Mouse (Mus musculus) c-Kit-positive CD71-positive TER-119-negative erythroid progenitor cells, embryonic 14.5 days (primary cell): ENCODE results near the gene Aars2.

Source experiments
- DNase-seq: peaks from one replicate; pipeline ENCODE4 v3.0.0-alpha.2; 2013; ENCODE audit warnings: low read depth

Aars2 gene

DNA sequence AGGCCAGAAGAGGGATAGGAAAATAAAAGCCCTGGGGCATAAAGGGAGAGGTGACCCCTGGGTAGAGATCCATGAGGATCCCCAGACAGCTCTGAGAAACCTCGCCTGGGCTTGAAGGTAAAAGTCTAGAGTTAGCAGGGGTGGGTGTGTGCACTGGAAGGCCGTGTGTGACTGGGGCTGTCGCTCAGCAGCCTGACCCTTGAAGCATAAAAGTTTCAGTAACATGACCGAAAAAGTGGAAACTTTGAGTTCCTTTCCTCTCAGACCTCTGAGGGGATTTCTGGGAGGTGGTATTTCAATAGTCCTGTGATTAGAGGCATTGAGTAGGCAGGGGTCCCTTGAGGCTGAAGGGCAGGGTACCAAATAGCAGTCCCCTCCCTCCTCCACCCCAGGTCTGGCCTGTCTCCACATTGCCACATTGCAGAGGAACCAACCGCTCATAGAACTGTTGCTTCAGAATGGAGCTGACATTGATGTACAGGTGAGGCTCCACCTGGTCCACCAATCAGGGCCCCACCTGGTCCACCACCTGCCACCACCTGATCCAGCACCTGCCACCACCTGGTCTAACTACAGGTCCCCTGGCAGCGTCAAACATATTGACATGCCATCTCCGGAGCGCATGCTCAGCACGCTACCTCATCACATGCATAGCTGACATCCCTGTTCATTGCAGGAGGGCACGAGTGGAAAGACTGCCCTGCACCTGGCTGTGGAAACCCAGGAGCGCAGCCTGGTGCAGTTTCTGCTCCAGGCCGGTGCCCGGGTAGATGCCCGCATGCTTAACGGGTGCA lies 53.3 kb downstream of the Aars2 start:
- no peak for DNase-seq

GRCm38 (mm10) chr17:45563216-45563615 lies 56.6 kb downstream of the Aars2 start:
- DNase-seq = no peak

DNA sequence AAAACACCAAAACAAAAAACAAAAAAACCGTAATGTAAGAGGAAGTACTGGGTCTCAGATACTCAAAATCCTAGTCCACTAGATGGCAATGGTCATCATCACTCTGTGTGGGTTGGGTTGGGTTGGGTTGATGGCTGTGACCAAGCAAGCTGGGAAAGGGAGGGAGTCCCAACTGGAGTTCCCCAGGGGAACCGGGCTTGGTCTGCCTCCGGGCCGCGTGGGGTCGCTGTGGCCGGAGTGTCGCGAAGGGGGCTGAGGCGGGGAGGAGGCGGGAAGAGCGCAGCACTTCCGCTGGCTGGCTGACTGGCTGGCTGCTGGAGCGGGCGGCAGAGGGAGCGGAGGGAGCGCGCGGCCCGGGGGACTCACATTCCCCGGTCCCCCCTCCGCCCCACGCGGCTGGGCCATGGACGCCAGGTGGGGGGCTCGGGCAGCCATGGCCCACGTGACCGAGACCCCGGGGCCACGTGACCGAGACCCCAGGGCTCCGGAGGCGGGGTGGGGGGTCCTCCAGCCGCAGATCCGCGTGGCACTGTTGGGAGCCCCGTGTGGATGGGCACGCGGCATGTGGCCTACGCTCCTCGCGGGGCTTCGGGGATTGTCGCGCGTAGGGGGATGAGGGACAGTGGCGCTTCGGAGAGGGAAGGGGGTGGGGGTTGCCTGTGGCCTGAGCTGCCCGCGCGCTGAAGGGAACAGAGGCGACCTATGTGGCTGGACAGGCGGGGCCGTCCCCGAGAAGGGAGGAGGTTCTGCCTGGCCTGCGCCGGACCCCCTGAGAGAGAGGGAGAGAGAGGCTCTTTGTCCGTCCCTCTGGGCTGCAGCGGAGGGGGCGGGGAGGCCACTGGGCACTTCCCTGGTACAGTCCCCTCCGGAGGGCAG lies 57.3 kb downstream of the Aars2 start, which contains the start of gene Slc35b2:
Gene Slc35b2 (plus strand): TSS at position 220 of the 876 bp plus-strand sequence.
- no peak for DNase-seq

GRCm38 (mm10) chr17:45564531-45565084 lies 58.0 kb downstream of the Aars2 start:
- no peak for DNase-seq

GRCm38 (mm10) chr17:45565103-45565502 lies 58.5 kb downstream of the Aars2 start:
- DNase-seq = no peak

DNA sequence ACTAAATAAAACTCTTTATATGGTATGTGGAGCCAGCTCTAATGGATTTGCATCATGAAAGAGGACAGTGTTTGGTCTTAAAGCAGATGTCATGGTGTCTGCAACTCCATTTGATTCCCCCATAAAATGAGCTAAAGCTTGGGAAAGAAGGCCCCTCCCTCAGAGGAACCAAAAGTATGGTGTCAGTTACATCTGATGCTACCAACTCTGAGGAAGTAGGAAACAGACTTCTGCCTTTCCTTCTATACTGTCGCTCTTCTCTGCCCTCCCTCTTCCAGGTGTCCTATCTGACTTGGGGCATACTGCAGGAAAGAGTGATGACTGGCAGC lies 59.4 kb downstream of the Aars2 start:
- no peak for DNase-seq

- no peak for DNase-seq
These were observed 59.9 kb downstream of the Aars2 start for GRCm38 (mm10) chr17:45566360-45567161.

GRCm38 (mm10) chr17:45567162-45567601 lies 60.5 kb downstream of the Aars2 start:
- no peak for DNase-seq

- DNase-seq = no peak
These were observed 62.3 kb downstream of the Aars2 start for GRCm38 (mm10) chr17:45568990-45569389.

GRCm38 (mm10) chr17:45569999-45570398 lies 63.4 kb downstream of the Aars2 start:
- no peak for DNase-seq
